Mouse (Mus musculus): ENCODE data around the gene March6.

DNA sequence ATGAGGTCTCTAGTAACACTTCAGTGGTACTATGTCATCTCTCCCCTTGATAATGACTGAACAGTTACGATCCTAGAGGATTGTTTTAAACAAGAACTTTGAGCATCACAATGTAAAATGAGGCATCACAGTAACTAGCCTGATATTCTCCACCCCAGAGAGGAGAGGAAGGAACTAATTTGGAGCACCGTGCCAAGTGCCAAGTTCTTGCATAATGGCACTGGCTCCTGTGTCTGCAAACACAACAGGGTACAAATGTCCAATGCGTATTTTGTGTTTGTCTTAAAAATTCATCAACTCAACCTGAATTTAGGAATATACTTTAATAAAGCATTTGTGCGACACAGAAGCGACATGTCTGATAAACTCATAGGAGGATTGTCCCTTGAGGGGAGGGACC, 74.5 kb downstream of the March6 start:
- TF ChIP-seq POLR2A (IDR thresholded peaks at IDR 0.05; ENCODE audit: borderline replicate concordance, extremely low read depth, low read depth, low read length) (no peak), CTCF (IDR thresholded peaks at IDR 0.05; ENCODE audit: insufficient read depth, low read length) (no peak)

Measured in lung, adult 2 months (tissue).